Mouse (Mus musculus) heart, embryonic 14.5 days (tissue): ENCODE measurements around the gene Mylk. TPM values are rescaled to one million over a fixed set of nuclear protein-coding genes. Genes with fewer than 3 reads are reported as not detected.

Experiments
- ATAC-seq: fragments of 200-750 bp; cut with Nextera tagmentation; 2 replicates; pipeline ENCODE4 v1.8.0; 2017; ENCODE audit warnings: low read depth, moderate TSS enrichment; ENCODE audit not compliant: insufficient number of reproducible peaks, insufficient read depth, low FRiP score
- H3K27ac ChIP-seq, 2 experiments: fragments of 200-500 bp in 1 of 2; fragments of 300-500 bp in 1 of 2; sonication (generic) in 1 of 2; replicated peaks in 1 of 2; 2 replicates each; pipeline ENCODE4 v1.5.1; 2012 to 2014; ENCODE audit warnings: low read depth in 2 of 2, low read length in 2 of 2, control low read depth in 1 of 2, mild to moderate bottlenecking in 1 of 2, mixed read lengths in 1 of 2; ENCODE audit not compliant: control insufficient read depth in 1 of 2, insufficient read depth in 1 of 2
- H3K27me3 ChIP-seq: fragments of 300-500 bp; sonication (generic); 2 replicates; pipeline ENCODE4 v1.6.1; 2014; ENCODE audit warnings: mild to moderate bottlenecking, low read length, control low read depth; ENCODE audit not compliant: control insufficient read depth, insufficient read depth
- H3K36me3 ChIP-seq: fragments of 300-500 bp; sonication (generic); 2 replicates; pipeline ENCODE4 v1.6.1; 2014; ENCODE audit warnings: mild to moderate bottlenecking, control low read depth, low read length, mixed read lengths; ENCODE audit not compliant: control insufficient read depth, insufficient read depth
- H3K4me1 ChIP-seq, 2 experiments: fragments of 200-500 bp in 1 of 2; fragments of 300-500 bp in 1 of 2; sonication (generic) in 1 of 2; 2 replicates each; pipeline ENCODE4 v1.6.1; 2012 to 2014; ENCODE audit warnings: low read length in 2 of 2, control low read depth in 1 of 2, mixed read lengths in 1 of 2; ENCODE audit not compliant: control insufficient read depth in 2 of 2, insufficient read depth in 2 of 2
- H3K4me2 ChIP-seq: fragments of 300-500 bp; sonication (generic); 2 replicates; pipeline ENCODE4 v1.6.1; 2014; ENCODE audit warnings: mild to moderate bottlenecking, low read length
- H3K4me3 ChIP-seq, 2 experiments: fragments of 200-500 bp in 1 of 2; fragments of 300-500 bp in 1 of 2; sonication (generic) in 1 of 2; 2 replicates each; pipeline ENCODE4 v1.5.1; 2012 to 2014; ENCODE audit warnings: low read length in 2 of 2, mild to moderate bottlenecking in 2 of 2, control low read depth in 1 of 2, low read depth in 1 of 2, moderate library complexity in 1 of 2; ENCODE audit not compliant: control insufficient read depth in 1 of 2, insufficient read depth in 1 of 2
- H3K9ac ChIP-seq: fragments of 300-500 bp; sonication (generic); 2 replicates; pipeline ENCODE4 v1.6.1; 2014; ENCODE audit warnings: mild to moderate bottlenecking, low read length
- H3K9me3 ChIP-seq: fragments of 300-500 bp; sonication (generic); 2 replicates; pipeline ENCODE4 v1.6.1; 2016; ENCODE audit warnings: low read length, control low read depth; ENCODE audit not compliant: control insufficient read depth
- WGBS: fragments of 180-500 bp; shearing (Covaris S2); extraction: QIAGEN DNeasy Blood & Tissue Kit; methylation state at CpG from one replicate; pipeline ENCODE4 v1.1.7; 2014; 5-methylcytosine and 5-hydroxymethylcytosine counted together
- polyA plus RNA-seq: library from polyadenylated mRNA; unstranded; fragments of >200 nt; fragmentation: Nextera tagmentation; extraction: Ambion mirVana; gene quantifications from 2 replicates; pipeline ENCODE4 v1.2.1, GENCODE M21; 2014

Gene Mylk
- polyA plus RNA-seq, 1 experiment from 2014 or later = 8.5 TPM

- Histone ChIP-seq H3K4me3 (no peak overlapping the region), H3K27ac (no peak overlapping the region), H3K36me3 (no peaks in the 10 kb centered on the region), H3K9me3 (no peaks in the 10 kb centered on the region), H3K4me1 (no peaks in the 10 kb centered on the region), H3K9ac (no peak overlapping the region), H3K27me3 (no peaks in the 10 kb centered on the region), H3K4me2 (no peak overlapping the region)
- 89% methylated on average over 4 of the region's 4 CpGs for WGBS
- no peak for ATAC-seq
Measured at GRCm38 (mm10) chr16:34770127-34770526, 25.1 kb downstream of the Mylk start.

GRCm38 (mm10) chr16:34772445-34773032, 27.5 kb downstream of the Mylk start:
- Histone ChIP-seq H3K9me3 (no peaks in the 10 kb centered on the region), H3K27me3 (no peaks in the 10 kb centered on the region), H3K36me3 (no peaks in the 10 kb centered on the region), H3K4me1 (no peaks in the 10 kb centered on the region), H3K4me2 (no peak overlapping the region), H3K27ac (no peak overlapping the region), H3K9ac (no peak overlapping the region), H3K4me3 (no peak overlapping the region)
- no peak for ATAC-seq
- WGBS = 65% methylated on average over 4 of the region's 4 CpGs

GRCm38 (mm10) chr16:34782442-34782841, 37.4 kb downstream of the Mylk start:
- Histone ChIP-seq H3K36me3 (no peaks in the 10 kb centered on the region), H3K27ac (no peak overlapping the region), H3K9me3 (no peaks in the 10 kb centered on the region), H3K27me3 (no peaks in the 10 kb centered on the region), H3K4me1 (no peaks in the 10 kb centered on the region), H3K4me3 (no peak overlapping the region), H3K9ac (no peak overlapping the region), H3K4me2 (no peak overlapping the region)
- no peak for ATAC-seq
- WGBS = 48% methylated on average over 1 of the region's 1 CpGs

GRCm38 (mm10) chr16:34783536-34783935, 38.5 kb downstream of the Mylk start:
- H3K4me1 ChIP-seq = no peaks in the 10 kb centered on the region

GRCm38 (mm10) chr16:34784675-34785074, 39.7 kb downstream of the Mylk start:
- 52% methylated on average over 4 of the region's 4 CpGs for WGBS

More at GRCm38 (mm10) chr16:34783536-34783935, 38.5 kb downstream of the Mylk start:
- Histone ChIP-seq H3K4me2 (no peak overlapping the region), H3K36me3 (no peaks in the 10 kb centered on the region), H3K9ac (no peak overlapping the region), H3K4me3 (no peak overlapping the region), H3K9me3 (no peaks in the 10 kb centered on the region), H3K27ac (no peak overlapping the region), H3K27me3 (no peaks in the 10 kb centered on the region)
- WGBS = 88% methylated on average over 5 of the region's 5 CpGs
- no peak for ATAC-seq

GRCm38 (mm10) chr16:34792555-34792954, 47.5 kb downstream of the Mylk start:
- H3K9ac ChIP-seq = no peak overlapping the region
- H3K4me1 ChIP-seq = peaks cover 6 to 15% of the 10 kb centered on the region in 2 experiments; a peak in 3 of 4 replicates
- H3K4me3 ChIP-seq = no peak overlapping the region
- 21% methylated on average over 1 of the region's 1 CpGs for WGBS
- no peak overlapping the region for H3K4me2 ChIP-seq
- 0 out of 4 replicates have a peak overlapping the region, but pooled peaks of 1 of the 2 experiments have one; percentile 18 for H3K27ac ChIP-seq
- no peak for ATAC-seq
- H3K9me3 ChIP-seq = no peaks in the 10 kb centered on the region
- no peaks in the 10 kb centered on the region for H3K36me3 ChIP-seq
- H3K27me3 ChIP-seq = no peaks in the 10 kb centered on the region

More at GRCm38 (mm10) chr16:34784675-34785074, 39.7 kb downstream of the Mylk start:
- no peaks in the 10 kb centered on the region for H3K9me3 ChIP-seq
- no peaks in the 10 kb centered on the region for H3K27me3 ChIP-seq
- no peak for ATAC-seq
- H3K36me3 ChIP-seq = no peaks in the 10 kb centered on the region
- no peaks in the 10 kb centered on the region for H3K4me1 ChIP-seq
- no peak overlapping the region for H3K27ac ChIP-seq
- no peak overlapping the region for H3K9ac ChIP-seq
- no peak overlapping the region for H3K4me2 ChIP-seq
- H3K4me3 ChIP-seq = no peak overlapping the region

GRCm38 (mm10) chr16:34793000-34793399, 48.0 kb downstream of the Mylk start:
- no peak for ATAC-seq
- H3K9me3 ChIP-seq = no peaks in the 10 kb centered on the region
- H3K27me3 ChIP-seq = no peaks in the 10 kb centered on the region
- H3K4me2 ChIP-seq = no peak overlapping the region
- no peak overlapping the region for H3K27ac ChIP-seq
- 43% methylated on average over 5 of the region's 5 CpGs for WGBS
- peaks cover 6 to 15% of the 10 kb centered on the region in 2 experiments; a peak in 3 of 4 replicates for H3K4me1 ChIP-seq
- no peaks in the 10 kb centered on the region for H3K36me3 ChIP-seq
- H3K4me3 ChIP-seq = no peak overlapping the region
- H3K9ac ChIP-seq = no peak overlapping the region

- 86% methylated on average over 5 of the region's 5 CpGs for WGBS
- Histone ChIP-seq H3K27me3 (no peaks in the 10 kb centered on the region), H3K4me2 (no peak overlapping the region), H3K9ac (no peak overlapping the region), H3K4me3 (no peak overlapping the region), H3K4me1 (no peaks in the 10 kb centered on the region), H3K36me3 (no peaks in the 10 kb centered on the region), H3K9me3 (no peaks in the 10 kb centered on the region), H3K27ac (no peak overlapping the region)
- no peak for ATAC-seq
Measured at GRCm38 (mm10) chr16:34801222-34801621, 56.2 kb downstream of the Mylk start.
